Mouse (Mus musculus) thymus, postnatal 10 days (tissue): ENCODE data around the gene Ptrhd1.
"Not testable (repeated sequence)": the region's sequence is repeated elsewhere in the genome, so short reads cannot be mapped to it uniquely, and the experiment has no call there.

Experiments used
- DNase-seq, 2 experiments: peaks; one replicate each; pipeline ENCODE4 v3.0.0; 2021; ENCODE audit warnings: low spot score in 2 of 2

Gene Ptrhd1

GRCm38 (mm10) chr12:4233572-4234508, at the start of gene Ptrhd1, which contains the start of gene Cenpo:
Ptrhd1 (plus strand) TSS chr12:4234027.
Cenpo (minus strand) TSS chr12:4234294.
- DNase-seq, result peak; percentile 92 to 93

DNA sequence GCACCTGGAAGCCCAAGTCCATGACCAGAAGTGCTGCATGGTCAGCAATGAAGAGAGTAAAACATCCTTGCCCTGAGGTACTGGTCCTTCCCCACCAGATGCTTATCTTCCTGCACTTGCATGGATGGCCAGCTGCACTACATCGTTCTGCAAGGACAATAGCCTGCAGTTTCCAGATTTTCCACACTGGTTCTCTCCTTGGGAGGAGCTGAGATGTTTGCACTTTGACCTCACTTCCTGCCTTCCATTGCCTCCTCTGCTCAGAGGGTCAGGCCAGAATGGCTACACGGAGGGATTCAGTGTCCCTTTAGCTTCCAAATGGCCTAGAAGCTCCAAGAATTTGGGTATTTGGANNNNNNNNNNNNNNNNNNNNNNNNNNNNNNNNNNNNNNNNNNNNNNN, 49.2 kb upstream of the Ptrhd1 start:
- DNase-seq, result no peak

- no peak for DNase-seq
Observed at GRCm38 (mm10) chr12:4188171-4189059, 45.4 kb upstream of the Ptrhd1 start.

- peak; percentile 49 to 66 for DNase-seq
Observed at GRCm38 (mm10) chr12:4189060-4189447, 44.8 kb upstream of the Ptrhd1 start.

DNA sequence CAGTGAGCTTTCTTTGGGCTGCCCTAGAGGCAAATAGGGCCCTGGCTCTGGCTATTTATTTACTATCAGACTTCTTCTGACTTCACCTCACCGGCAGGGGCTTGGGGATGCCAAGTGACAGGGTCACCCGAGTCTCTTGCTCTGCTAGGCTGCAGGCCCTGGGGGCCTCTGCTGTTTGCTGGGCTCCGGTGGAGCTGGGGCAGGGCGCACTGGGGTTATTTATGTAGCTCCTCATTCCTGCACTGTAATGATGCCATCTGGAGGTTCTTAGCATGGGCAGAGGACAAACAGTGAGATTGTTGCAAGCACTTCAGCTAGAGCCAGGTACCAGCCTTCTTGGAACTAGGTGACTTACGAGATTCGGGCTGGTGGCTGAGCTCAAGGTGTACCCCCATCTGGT, 41.3 kb upstream of the Ptrhd1 start:
- no peak for DNase-seq

DNA sequence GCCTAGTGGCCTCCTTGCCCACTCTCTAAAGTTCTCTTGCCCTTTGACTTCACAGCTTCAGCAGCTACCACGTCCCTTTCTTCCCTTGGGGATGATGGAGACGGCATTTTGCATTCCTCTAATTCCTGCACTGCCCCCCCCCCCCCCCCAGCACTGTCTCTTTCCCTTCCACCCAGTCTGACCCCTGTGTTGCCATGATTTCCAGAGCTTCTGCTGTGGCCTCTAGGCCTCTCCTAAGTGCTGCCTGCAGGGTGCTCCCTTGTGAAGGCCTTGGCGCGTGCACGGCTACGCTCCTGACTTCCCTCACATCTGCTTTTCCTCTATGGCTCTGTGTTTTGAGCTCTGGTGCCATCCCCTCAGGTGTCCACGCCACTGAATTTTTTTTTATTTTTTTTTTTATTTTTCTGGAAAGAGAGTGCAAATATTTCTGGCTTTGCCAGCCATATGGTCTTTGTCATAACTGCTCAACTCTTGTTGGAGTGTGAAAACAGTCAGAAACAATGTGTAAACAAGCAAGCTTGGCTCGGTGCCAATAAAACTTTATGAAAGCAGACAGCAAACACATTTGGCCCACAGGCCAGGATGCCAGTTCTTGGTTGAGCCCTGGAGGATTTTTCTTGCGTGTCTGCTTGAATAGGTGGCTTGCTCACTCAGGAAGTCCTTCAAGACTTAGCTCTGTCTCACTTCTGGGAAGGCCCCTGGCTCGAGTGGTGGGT, 40.6 kb upstream of the Ptrhd1 start:
- no peak for DNase-seq

GRCm38 (mm10) chr12:4194643-4195042, 39.2 kb upstream of the Ptrhd1 start:
- no peak for DNase-seq

DNA sequence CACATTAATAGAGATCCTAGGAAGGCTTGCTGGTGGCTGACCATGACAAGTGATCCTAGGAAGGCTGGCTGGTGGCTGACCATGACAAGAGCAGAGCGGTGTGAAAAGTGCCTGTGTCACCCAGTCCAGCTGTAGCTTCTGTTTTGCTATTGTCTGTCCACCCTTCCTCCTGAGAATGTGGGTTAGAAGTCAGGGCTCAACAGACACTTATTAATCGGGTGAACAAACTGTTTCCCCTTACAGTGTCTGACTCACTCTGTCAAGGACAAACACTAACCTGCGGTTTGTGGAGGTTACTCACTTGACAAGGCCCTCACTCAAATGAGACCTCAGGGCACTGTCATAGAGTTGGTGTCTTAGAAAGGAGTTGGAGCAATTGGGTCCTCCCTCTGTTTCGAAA, 35.1 kb upstream of the Ptrhd1 start:
- DNase-seq, result no peak

GRCm38 (mm10) chr12:4199271-4199670, 34.6 kb upstream of the Ptrhd1 start:
- DNase-seq, result no peak

DNA sequence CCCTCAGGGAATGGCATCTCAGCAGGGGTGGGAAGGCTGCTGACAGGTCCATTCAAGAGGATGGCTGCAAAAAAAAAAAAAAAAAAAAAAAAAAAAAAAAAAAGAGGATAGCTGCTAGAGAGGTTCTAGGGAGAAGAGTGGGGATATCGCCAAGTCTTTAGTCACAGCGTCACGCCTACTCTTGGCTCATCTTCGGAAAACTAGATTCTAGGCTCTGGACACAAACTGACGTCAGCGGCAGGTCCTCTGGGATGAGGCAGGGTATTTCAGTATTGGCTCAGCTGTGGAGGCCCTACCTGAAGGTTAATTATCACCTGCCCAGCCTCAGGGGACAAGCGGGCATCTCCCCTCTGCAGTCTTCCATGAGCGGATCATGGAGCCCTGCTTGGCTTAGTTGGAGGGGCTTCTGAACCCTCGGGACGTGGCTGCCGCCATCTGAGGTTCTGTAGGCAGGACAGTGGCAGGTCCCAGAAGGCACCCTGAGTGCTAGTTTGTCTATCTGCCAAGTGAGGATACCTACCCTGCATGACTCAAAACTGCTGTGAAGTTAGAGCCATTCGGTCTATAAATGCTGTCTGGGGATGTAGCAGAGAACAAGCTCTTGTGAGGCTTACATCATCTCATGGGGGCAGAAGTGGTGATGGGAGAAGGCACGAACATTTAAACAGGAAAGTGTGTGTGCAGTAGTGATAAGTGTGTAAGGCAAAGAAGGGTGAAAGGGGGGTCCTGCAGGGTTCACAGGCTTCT, 32.2 kb upstream of the Ptrhd1 start:
- no peak for DNase-seq

DNA sequence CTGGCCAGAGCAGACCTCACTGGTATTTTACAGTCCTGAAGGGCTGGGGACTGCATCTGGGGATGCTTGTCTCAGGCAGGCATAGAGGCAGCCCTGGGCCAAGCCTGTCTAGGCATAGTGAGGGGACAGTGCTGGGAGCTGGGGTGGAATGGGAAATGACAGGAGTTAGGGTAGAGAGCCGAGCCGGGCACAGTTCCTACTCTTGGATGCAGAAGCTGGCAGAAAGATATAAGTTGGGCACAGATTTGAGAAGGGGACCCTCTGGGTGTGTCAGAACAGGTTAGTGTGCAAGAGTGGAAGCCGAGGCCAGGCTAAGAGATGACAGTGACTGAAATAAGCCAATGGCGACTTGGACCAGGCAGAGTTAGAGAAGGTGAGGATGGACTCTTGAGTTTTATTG, 31.6 kb upstream of the Ptrhd1 start:
- no peak for DNase-seq

- no peak for DNase-seq
Observed at GRCm38 (mm10) chr12:4206106-4206505, 27.7 kb upstream of the Ptrhd1 start.

DNA sequence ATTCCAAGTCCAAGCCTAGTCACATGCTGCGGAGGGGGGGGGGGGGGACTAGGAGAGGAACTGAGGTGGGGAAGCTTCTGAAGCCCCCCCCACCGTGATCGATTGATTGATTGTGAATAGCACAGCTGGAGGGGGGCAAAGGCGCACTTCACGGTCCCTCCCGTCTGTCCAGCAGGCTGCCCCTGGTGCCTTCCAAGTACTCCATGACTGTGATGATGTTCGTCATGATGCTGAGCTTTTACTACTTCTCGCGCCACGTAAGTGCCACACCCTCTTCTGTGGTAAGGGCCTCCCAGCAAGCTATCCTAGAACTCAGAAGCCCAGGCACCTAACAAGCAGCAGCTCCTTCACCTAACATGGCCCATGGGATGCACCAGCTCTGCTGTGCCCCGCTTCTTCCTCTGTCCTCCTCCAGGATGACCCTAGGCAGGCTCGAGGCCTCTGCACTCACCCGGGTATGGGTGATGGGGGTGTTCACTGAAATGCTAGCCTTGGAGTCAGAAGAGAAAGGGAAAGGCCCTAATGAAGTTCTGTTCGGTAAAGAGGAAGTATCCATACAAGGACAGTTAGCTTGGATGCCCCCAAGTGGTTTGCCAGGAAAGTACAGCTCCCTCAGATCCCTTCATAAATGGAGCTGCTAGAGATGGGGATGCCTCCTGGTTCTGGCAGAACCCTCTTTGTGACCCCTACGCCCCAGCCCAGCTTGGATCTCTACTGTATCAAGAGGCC, 25.3 kb upstream of the Ptrhd1 start:
- peak in 1 of 2 experiments; percentile 39 for DNase-seq

GRCm38 (mm10) chr12:4209196-4209595, 24.6 kb upstream of the Ptrhd1 start:
- DNase-seq, result no peak

DNA sequence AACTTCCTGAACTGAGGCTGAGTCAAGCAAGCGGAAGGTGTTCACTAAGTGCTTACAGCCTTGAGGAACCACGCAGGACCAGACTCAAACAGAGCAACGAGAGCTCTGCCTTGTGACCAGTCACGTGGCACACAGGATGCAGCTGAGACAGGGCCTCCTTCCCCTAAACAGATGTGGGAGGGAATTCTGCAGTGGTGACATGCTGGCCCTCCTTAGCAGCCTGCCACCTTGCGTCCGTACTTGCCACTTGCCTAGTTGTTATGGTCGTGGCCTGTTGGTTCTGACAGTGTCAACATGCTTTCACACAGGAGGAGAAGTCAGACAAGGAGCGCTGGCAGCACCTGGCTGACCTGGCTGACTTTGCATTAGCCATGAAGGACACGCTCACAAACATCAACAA, 22.7 kb upstream of the Ptrhd1 start:
- DNase-seq, result no peak

DNA sequence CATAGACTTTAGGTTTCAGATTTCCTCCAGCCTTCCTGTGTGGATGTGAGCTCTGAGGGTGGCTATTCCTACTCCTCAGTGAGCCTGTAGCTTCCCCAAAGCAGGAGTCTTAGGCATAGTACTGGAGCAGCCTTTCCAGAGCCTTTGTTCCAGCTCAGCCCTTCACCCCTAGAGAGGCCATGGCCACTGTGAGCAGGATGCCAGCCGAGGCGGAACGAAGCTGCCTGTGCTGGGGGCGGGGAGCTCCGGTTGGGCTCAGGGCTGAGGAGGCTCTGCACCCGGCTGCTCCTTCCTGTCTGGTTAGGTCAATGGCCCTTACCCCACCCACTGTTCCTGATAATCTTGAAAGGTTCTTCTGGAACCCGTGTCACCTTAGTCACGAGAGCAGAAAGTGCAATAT, 20.9 kb upstream of the Ptrhd1 start:
- DNase-seq, result no peak

DNA sequence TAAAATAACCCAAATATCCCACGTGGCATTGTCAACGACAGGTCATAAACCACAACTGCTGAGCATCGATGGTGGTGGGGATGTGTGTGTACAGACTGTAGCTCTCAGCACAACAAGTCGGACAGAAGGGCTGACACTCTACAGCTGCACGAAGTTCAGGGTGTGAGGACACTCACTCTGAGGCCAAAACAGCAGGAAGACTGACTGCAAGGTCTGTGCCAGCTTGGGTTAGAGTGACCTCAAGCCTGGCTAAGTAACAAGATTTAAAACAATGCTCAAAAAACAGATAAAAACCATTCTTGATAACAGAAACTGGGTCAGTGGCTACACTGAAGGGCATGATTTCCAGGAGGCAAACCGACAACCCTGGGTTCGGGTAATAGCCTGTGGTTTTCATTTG, 3.7 kb upstream of the Ptrhd1 start:
- no peak for DNase-seq

- DNase-seq, result no peak
Observed at GRCm38 (mm10) chr12:4232777-4233176, 1.1 kb upstream of the Ptrhd1 start.

DNA sequence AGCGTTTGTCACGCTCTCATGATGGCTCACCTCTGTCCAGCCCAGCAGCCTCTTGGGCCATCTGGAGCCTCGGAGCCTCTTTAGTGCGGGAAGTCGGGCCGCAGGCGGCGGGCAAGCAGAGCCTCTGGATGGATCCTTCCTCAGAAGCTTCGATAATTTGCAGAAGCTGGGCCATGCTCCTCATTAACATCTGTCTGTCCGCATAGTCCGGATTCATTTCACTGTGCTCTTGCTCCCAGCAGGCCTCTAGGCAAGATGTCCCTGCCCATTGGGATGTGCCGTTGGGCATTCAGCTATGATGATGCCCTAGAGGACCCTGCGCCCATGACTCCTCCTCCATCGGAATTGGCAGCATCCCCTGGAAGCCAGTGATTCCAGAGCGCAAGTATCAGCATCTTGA, 3.7 kb downstream of the Ptrhd1 start:
- no peak for DNase-seq

DNA sequence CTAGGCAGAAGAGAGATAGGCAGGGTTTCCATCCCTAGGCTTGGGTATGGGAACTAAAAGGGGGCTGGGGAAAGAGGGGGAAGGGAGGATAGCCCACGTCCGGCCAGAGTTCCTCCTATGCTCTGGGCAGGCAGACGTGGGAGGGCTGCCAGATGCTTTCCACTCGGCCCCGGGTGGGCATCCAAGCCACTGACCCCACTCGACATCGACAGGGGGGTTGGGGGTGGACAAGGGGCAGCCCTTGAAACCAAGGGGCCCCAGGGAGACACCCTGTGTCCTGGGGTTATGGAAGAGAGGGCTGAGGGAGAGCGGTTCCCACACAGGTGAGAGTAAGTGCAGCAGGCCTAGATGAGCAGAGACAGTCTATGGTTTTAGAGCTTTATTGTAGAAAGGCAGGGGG, 6.5 kb downstream of the Ptrhd1 start:
- DNase-seq, result not testable (repeated sequence)

GRCm38 (mm10) chr12:4243805-4244204, 10.0 kb downstream of the Ptrhd1 start:
- DNase-seq, result no peak
